Mouse (Mus musculus): ENCODE measurements around the gene Zcchc7.

DNA sequence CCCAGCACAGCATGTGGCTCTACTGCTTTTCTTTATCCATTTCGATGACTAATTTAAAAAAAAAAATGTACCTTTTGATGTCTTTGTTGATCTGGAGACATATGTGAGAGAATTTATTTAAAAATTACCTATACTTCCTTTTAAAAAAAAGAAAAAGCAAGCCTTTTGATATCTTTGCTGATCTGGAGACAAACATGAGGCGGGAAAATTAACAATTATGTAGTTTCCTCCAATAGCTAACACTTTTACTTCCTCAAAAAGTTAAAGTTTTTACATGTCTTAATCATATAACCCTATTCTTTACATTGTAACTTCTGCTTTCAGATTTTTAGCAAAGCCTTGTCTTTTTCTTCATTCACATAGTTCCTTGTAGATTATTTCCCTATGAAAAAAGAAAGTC lies 155.2 kb downstream of the Zcchc7 start:
- TF ChIP-seq POLR2A (IDR thresholded peaks at IDR 0.05; ENCODE audit: borderline replicate concordance, control insufficient read depth, low read depth, low read length) (no peak), CTCF (IDR thresholded peaks at IDR 0.05; ENCODE audit: control insufficient read depth, insufficient read depth, low read length) (no peak)

Measured in bone marrow, adult 2 months (tissue).